Mouse (Mus musculus) intestine, embryonic 16.5 days (tissue): ENCODE measurements around the gene St6galnac5. TPM values are rescaled to one million over a fixed set of nuclear protein-coding genes. Genes with fewer than 3 reads are reported as not detected.

Experiments used
- ATAC-seq: fragments of 200-750 bp; cut with Nextera tagmentation; 2 replicates; pipeline ENCODE4 v1.8.0; 2017; ENCODE audit warnings: moderate TSS enrichment, moderate library complexity
- H3K27ac ChIP-seq: fragments of 300-500 bp; sonication (generic); 2 replicates; pipeline ENCODE4 v1.5.1; 2014; ENCODE audit warnings: mild to moderate bottlenecking, low read length
- H3K27me3 ChIP-seq: fragments of 300-500 bp; sonication (generic); replicated peaks from 2 replicates; pipeline ENCODE4 v1.6.1; 2014; ENCODE audit warnings: low read length, control low read depth, mixed read lengths; ENCODE audit not compliant: control insufficient read depth, insufficient read depth
- H3K36me3 ChIP-seq: fragments of 300-500 bp; sonication (generic); 2 replicates; pipeline ENCODE4 v1.6.1; 2014; ENCODE audit warnings: low read length, control low read depth; ENCODE audit not compliant: control insufficient read depth, insufficient read depth
- H3K4me1 ChIP-seq: fragments of 300-500 bp; sonication (generic); 2 replicates; pipeline ENCODE4 v1.6.1; 2014; ENCODE audit warnings: low read length, control low read depth, mixed read lengths; ENCODE audit not compliant: control insufficient read depth, insufficient read depth
- H3K4me2 ChIP-seq: fragments of 300-500 bp; sonication (generic); 2 replicates; pipeline ENCODE4 v1.6.1; 2014; ENCODE audit warnings: low read depth, low read length, control low read depth
- H3K4me3 ChIP-seq: fragments of 300-500 bp; sonication (generic); 2 replicates; pipeline ENCODE4 v1.5.1; 2014; ENCODE audit warnings: mild to moderate bottlenecking, low read length
- H3K9ac ChIP-seq: fragments of 300-500 bp; sonication (generic); 2 replicates; pipeline ENCODE4 v1.6.1; 2014; ENCODE audit warnings: low read depth, low read length
- H3K9me3 ChIP-seq: fragments of 300-500 bp; sonication (generic); 2 replicates; pipeline ENCODE4 v1.6.1; 2016; ENCODE audit warnings: low read length, control low read depth; ENCODE audit not compliant: control insufficient read depth
- WGBS: fragments of 180-500 bp; shearing (Covaris S2); extraction: QIAGEN DNeasy Blood & Tissue Kit; methylation state at CpG from one replicate; pipeline ENCODE4 v1.1.7; 2014; 5-methylcytosine and 5-hydroxymethylcytosine counted together
- polyA plus RNA-seq: library from polyadenylated mRNA; unstranded; fragments of >200 nt; fragmentation: Nextera tagmentation; extraction: Ambion mirVana; gene quantifications from 2 replicates; pipeline ENCODE4 v1.2.1, GENCODE M21; 2015

The St6galnac5 gene
- polyA plus RNA-seq, 1 experiment from 2014 or later, result 0.28 TPM

GRCm38 (mm10) chr3:152866035-152866965 lies 115.7 kb downstream of the St6galnac5 start:
- no peak overlapping the region for H3K4me2 ChIP-seq
- no peak overlapping the region for H3K9ac ChIP-seq
- no peak for ATAC-seq
- H3K4me3 ChIP-seq, result no peak overlapping the region
- no peaks in the 10 kb centered on the region for H3K4me1 ChIP-seq
- H3K9me3 ChIP-seq, result no peaks in the 10 kb centered on the region
- no peak overlapping the region for H3K27ac ChIP-seq
- H3K36me3 ChIP-seq, result no peaks in the 10 kb centered on the region
- H3K27me3 ChIP-seq, result no peaks in the 10 kb centered on the region
- WGBS, result 81% methylated on average over 22 of the region's 22 CpGs

GRCm38 (mm10) chr3:152861978-152862377 lies 120.1 kb downstream of the St6galnac5 start:
- Histone ChIP-seq H3K4me2 (no peak overlapping the region), H3K4me3 (no peak overlapping the region), H3K9me3 (no peaks in the 10 kb centered on the region), H3K27me3 (no peaks in the 10 kb centered on the region), H3K4me1 (no peaks in the 10 kb centered on the region), H3K27ac (no peak overlapping the region), H3K9ac (no peak overlapping the region), H3K36me3 (no peaks in the 10 kb centered on the region)
- ATAC-seq, result no peak
- 85% methylated on average over 1 of the region's 1 CpGs for WGBS

GRCm38 (mm10) chr3:152861450-152861849 lies 120.6 kb downstream of the St6galnac5 start:
- H3K4me2 ChIP-seq, result no peak overlapping the region
- WGBS, result 51% methylated on average over 4 of the region's 4 CpGs
- H3K9ac ChIP-seq, result no peak overlapping the region
- no peak overlapping the region for H3K27ac ChIP-seq
- H3K4me1 ChIP-seq, result no peaks in the 10 kb centered on the region
- no peaks in the 10 kb centered on the region for H3K27me3 ChIP-seq
- H3K4me3 ChIP-seq, result no peak overlapping the region
- ATAC-seq, result no peak
- H3K36me3 ChIP-seq, result no peaks in the 10 kb centered on the region
- no peaks in the 10 kb centered on the region for H3K9me3 ChIP-seq

- H3K27me3 ChIP-seq, result no peaks in the 10 kb centered on the region
- WGBS, result 61% methylated on average over 10 of the region's 10 CpGs
These were observed 126.0 kb downstream of the St6galnac5 start for GRCm38 (mm10) chr3:152856095-152856494.

GRCm38 (mm10) chr3:152855006-152855614 lies 126.9 kb downstream of the St6galnac5 start:
- Histone ChIP-seq H3K27ac (no peak overlapping the region), H3K4me1 (no peaks in the 10 kb centered on the region)
- 45% methylated on average over 12 of the region's 12 CpGs for WGBS

More at GRCm38 (mm10) chr3:152856095-152856494, 126.0 kb downstream of the St6galnac5 start:
- no peak overlapping the region for H3K9ac ChIP-seq
- H3K4me3 ChIP-seq, result no peak overlapping the region
- H3K27ac ChIP-seq, result no peak overlapping the region
- H3K9me3 ChIP-seq, result no peaks in the 10 kb centered on the region
- no peak for ATAC-seq
- no peaks in the 10 kb centered on the region for H3K36me3 ChIP-seq
- no peaks in the 10 kb centered on the region for H3K4me1 ChIP-seq
- H3K4me2 ChIP-seq, result no peak overlapping the region

GRCm38 (mm10) chr3:152843925-152844324 lies 138.1 kb downstream of the St6galnac5 start:
- no peak overlapping the region for H3K9ac ChIP-seq
- no peak for ATAC-seq
- H3K4me3 ChIP-seq, result no peak overlapping the region
- H3K4me2 ChIP-seq, result no peak overlapping the region
- no peaks in the 10 kb centered on the region for H3K27me3 ChIP-seq
- H3K4me1 ChIP-seq, result no peaks in the 10 kb centered on the region
- H3K27ac ChIP-seq, result no peak overlapping the region
- H3K36me3 ChIP-seq, result no peaks in the 10 kb centered on the region
- H3K9me3 ChIP-seq, result no peaks in the 10 kb centered on the region

More at GRCm38 (mm10) chr3:152855006-152855614, 126.9 kb downstream of the St6galnac5 start:
- no peak overlapping the region for H3K4me2 ChIP-seq
- H3K9ac ChIP-seq, result no peak overlapping the region
- no peaks in the 10 kb centered on the region for H3K27me3 ChIP-seq
- H3K4me3 ChIP-seq, result no peak overlapping the region
- no peaks in the 10 kb centered on the region for H3K36me3 ChIP-seq
- no peaks in the 10 kb centered on the region for H3K9me3 ChIP-seq
- no peak for ATAC-seq

GRCm38 (mm10) chr3:152842648-152843047 lies 139.4 kb downstream of the St6galnac5 start:
- Histone ChIP-seq H3K9ac (no peak overlapping the region), H3K36me3 (no peaks in the 10 kb centered on the region), H3K27ac (no peak overlapping the region), H3K4me1 (no peaks in the 10 kb centered on the region), H3K4me2 (no peak overlapping the region), H3K9me3 (no peaks in the 10 kb centered on the region), H3K4me3 (no peak overlapping the region), H3K27me3 (no peaks in the 10 kb centered on the region)
- WGBS, result 72% methylated on average over 3 of the region's 3 CpGs
- ATAC-seq, result no peak

- Histone ChIP-seq H3K27me3 (no peaks in the 10 kb centered on the region), H3K9me3 (no peaks in the 10 kb centered on the region), H3K36me3 (no peaks in the 10 kb centered on the region), H3K9ac (no peak overlapping the region), H3K4me2 (no peak overlapping the region), H3K4me1 (no peaks in the 10 kb centered on the region), H3K4me3 (no peak overlapping the region), H3K27ac (no peak overlapping the region)
- ATAC-seq, result no peak
- 72% methylated on average over 6 of the region's 6 CpGs for WGBS
These were observed 140.8 kb downstream of the St6galnac5 start for GRCm38 (mm10) chr3:152841264-152841663.

GRCm38 (mm10) chr3:152837938-152838337 lies 144.1 kb downstream of the St6galnac5 start:
- Histone ChIP-seq H3K9me3 (no peaks in the 10 kb centered on the region), H3K27ac (no peak overlapping the region), H3K4me3 (no peak overlapping the region), H3K27me3 (no peaks in the 10 kb centered on the region), H3K9ac (no peak overlapping the region), H3K4me1 (no peaks in the 10 kb centered on the region), H3K36me3 (no peaks in the 10 kb centered on the region), H3K4me2 (no peak overlapping the region)
- ATAC-seq, result no peak
- 81% methylated on average over 1 of the region's 1 CpGs for WGBS
